Mouse (Mus musculus): Measurements from ENCODE around the gene Fam13a.

Gene Fam13a

DNA sequence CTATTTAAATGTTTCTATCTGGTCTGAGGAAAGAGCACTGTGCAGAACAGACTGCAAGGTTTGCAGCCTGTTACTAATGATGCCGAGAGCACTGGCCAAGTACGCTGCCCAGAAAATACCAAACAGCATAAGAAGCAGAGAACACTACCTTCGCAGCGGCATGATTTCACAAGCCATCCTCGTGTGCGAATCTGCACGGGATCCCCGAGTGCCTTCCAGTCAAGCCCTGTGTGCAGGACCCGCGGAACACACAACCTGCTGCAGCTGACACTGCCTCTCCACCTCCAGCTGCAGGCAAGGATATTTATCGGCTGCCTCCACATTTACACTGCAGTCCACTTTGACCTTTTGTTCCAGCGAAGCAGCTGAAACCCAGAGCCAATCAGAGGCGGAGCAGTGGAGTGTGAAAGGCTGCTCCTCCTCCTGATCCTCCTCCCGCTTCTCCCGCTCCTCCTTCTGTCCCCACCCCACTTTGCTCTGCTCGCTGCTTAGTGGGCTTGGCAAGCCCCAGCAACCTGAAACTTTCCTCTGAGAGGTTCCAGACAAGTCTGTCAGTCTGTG lies at the start of gene Fam13a:
Gene Fam13a (minus strand): TSS at position 386 of the 561 bp plus-strand sequence.
- DNase-seq = peak in 1 of 2 experiments; percentile 12

DNA sequence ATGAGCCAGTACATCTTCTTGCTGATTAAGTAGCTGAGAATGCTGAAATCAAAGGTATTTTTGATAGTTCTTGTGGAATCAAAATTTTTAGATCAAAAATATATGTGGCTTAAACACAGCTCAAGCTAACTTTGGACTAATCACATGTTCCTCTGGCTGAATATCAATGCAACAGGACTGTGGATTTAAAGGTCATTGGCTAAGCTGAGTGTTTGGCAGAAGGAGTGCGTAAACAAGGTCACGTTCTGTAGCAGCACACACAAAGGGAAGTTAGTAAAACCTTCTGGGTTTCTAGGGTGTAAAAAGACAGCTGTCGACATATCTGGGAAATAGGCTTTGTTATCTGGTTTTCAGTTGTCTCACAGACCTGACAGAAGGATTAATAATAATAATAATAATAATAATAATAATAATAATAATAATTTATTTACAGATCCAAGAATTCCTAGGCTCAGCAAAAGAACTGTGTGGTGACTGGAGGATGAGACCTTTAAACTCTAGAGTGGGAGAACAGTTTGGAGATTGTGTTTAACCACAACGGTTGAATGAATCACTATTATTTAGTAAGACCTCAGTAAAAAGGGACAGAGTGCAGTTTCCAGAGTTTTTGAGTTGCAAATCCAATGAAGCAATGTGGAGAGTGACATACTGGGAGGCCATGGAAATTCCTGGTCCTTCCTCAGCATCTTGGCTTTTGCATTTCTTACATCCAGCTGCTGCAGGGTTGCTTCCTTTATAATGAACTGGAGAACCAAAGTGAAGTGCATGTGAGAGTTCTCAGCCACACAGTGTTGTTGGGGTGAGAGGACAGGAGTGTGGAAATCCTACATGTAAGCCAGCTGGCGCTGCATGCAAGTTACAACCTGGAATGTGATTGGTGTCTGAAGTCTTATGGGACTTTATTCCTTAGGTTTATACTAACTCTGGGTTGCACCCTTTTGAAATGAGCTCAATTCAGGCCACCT lies 48.0 kb upstream of the Fam13a start:
- DNase-seq = no peak

DNA sequence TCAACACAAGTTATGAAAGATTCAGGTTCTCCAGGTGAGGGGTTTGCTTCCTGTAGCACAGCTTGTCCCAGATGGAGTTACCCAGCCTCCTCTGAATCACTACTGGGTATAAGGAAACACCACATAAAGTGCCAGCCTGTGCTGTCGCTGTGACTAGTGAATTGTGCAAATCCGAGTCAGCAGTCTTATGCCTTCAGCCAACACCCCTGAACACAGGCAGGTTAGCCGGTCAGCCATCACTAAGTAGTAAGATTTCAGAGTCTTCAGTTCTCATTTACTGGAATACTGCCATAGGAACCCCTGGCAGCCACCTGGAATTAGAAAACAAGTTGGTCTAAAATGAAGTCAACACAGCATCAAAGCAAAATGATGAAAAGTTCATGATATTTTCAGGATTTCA lies 47.3 kb upstream of the Fam13a start:
- no peak for DNase-seq

DNA sequence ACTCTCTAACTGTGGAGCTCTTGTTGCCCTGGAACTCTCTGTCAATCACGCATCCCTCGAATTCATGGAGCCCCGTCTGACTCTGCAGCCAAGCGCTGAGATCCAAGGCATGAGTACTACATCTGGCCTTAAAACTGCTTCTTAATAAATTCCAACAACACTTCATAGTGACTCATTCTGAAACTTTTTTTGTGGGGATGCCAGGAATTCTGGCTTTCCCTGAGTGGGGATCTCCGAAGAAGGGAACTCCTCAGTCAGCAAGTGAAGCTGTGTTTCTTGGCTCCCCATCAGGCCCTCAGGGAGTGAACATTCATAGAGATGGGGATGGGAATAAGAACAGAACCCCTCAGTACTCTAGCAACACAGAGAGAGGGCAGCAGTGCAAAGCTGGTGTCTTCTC lies 43.8 kb upstream of the Fam13a start:
- no peak for DNase-seq

DNA sequence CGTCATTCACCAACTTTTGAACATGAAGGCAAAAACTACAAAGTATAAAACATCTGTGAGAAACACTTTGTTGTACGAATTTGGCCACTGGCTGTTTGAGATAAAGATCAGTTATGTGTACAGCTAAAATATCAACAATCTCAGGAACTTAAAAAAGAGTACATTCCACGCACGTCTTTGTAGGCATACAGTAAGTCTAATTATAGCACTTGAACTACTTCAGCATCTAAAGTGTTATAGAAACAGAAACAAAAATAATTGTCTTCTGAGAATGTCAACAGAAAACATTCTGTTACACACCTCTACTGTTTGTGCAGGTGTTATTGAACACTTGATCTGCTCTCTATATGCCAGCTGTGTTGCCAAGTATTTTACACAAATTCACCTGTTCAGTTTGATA lies 40.1 kb upstream of the Fam13a start:
- no peak for DNase-seq

DNA sequence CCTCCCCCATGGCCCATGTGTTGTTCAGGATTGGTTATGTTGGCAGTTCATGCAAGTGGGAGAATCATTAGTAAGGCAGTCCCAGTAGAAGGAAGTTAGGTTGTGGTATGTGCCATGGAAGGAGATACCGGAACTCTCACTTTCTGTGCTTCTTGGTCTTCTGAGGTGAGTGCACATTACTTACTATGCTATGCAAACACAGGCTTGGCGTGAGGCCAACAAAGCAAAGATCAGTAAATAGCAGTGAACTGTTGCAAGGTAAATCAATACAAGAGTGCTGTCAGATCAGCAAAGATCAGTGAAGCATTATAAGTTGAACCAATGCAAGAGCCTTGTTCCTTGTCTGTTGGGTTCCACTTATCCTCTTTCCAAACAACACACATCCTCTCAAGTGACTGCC lies 28.9 kb upstream of the Fam13a start:
- no peak for DNase-seq

DNA sequence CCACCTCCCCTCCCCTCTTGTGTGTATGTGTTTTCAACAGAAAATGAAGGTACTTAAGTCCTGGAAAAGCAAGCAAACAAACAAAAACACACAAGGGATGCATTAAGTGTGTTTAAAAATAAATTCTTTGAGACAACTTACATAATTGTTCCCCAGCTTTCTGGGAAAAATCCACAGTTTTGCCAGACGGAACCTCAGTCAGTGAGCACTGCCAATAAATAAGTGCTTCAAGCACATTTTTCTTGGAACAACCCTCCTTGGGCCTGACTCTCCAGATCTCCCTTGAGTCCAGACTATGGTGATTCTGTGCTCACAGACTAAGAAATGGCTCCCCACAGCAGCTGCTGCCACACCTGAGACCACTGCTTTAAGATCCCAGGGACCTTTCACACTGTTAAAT lies 15.4 kb upstream of the Fam13a start:
- DNase-seq = no peak

DNA sequence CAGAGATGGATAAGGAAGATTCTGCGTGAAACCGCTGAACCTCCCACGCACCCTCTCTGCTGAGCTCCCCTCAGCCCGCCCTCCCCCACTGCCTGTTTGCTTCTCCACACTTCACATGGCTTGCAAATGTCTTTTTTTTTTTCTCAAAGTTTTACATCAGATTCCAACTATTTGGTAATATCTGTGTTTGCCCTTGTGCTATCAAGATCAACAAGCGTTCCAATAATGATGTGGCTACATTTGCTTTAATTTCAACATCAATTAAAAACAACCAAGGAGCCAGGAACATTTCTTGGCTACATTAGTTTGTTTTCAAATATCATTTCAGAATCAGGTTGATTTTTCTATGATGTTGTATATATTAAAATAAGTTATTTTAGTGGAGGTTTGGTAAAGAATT lies 8.4 kb upstream of the Fam13a start:
- DNase-seq = no peak

DNA sequence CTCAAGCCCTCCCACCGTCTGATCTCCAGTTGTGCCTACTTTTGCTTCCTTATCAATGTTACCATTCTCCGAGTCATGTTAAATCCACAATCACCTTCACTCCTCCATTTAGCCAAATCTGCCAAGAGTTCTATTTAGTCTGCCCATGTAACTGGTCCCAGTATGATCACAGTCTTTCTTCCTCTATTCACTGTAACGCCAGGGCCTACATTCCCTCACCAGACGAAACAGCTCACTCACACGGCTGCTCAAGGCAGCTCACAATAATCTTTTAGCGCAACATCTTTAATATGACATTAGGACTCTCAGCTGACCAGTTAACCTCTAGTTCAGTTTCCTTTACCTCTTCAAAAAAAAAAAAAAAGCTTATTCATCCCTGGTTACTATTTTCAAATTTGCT lies 7.2 kb upstream of the Fam13a start:
- DNase-seq = no peak

DNA sequence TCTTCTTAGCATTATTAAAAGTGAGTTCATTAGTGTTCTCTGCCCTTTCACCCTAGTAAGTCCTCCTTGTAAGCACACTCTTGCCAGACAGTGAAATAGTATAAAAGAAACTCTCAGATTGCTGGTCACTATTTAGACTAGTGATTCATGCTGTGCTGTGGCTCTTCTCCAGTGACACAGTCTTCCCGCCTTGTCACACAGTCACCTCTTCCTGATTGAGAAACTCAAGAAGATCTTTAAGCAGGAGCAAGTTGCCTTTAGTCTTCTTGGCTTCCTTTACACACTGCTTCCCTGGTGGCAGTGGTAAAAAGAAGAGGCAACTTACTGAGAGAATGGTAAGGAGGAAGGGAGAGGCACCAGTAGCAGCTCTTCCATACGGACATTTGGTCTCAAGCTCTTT lies 6.3 kb upstream of the Fam13a start:
- DNase-seq = no peak

DNA sequence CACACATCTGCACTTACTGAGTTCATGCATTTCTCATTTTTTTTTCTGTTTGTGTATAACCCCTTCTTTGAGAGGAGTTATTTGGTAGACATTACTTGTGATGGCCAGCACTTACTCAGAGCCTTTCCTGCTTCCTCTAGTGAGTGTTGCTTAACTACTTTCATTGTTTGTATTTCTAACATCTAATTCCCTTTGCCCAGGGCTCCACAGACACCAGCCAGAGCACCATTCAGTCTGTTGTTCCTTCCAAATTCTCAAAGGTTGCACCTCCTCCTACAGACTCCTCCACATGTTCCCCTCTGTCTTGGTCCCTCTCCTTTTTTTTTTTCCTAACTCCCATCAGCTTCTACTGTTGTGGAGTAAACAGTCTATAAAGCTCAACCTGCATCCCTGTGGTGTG lies 5.7 kb upstream of the Fam13a start:
- DNase-seq = no peak

DNA sequence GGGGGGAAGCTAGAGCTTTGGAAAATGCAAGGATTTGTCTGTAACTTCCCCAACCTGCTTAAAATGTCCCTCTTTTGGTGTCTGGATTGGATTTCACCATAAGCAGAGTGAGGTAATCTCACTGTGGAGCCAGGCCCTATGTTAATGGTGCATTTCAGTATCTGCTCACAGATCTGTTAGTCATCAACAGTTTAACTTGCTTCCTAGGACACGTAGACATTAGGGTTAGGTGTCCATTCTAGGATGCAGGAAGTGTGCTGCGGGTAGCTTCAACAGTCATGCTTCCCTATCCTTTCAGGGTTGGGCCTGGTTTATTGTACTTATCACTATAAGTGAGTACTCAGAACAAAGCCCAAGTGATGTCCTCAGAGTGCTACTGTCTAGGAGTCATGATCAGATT lies 4.5 kb upstream of the Fam13a start:
- no peak for DNase-seq

DNA sequence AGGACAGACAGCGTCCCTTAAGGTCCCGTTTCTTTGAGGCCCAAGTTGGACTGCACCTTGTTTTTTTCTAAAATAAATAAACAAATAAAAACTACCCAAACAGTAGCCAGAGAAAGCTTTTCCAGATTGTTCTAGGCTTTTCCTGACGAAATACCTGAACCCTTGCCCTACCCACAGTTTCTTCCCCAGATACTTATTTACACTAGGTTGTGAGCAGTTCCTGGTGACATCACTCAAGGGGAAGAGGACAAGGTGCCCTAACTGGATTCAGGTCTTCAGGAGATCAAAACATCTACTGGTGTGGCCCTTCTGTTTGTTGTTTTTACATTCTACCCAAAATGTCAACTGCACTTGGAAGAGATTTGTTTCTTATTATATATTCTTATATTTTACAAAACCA lies 457 bp upstream of the Fam13a start:
- DNase-seq = no peak

DNA sequence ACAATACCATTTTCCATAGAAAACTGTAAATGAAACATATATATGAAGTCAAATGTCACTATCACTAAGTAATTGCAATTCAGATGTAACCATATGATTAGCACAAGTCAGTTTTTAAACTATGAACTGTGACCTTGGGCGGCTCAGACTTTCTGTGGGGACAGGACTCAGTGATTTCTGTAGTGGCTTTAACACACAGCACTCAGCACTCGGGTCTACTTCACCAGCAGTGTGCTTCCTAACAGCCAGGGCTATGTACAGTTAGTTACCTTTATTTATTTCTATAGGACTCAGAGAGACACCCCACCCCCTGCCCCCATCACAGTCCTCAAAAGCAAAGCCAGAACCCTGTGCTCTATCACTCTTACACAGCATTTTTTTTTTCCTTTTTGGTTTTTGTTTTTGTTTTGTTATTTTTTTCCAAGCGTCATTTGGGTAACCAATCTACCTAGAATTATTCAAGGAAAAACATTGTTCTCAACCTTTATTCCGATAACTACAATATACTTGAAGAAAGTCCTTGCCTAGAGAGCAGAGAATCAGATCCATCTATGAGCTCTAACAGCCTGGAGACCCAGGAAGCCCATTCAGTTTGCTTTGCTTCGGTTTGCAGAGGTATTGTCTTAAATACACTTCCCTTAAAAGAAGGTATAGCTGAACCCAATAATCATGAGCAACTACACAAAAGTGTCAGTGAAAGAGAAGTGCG lies 740 bp downstream of the Fam13a start:
- no peak for DNase-seq

DNA sequence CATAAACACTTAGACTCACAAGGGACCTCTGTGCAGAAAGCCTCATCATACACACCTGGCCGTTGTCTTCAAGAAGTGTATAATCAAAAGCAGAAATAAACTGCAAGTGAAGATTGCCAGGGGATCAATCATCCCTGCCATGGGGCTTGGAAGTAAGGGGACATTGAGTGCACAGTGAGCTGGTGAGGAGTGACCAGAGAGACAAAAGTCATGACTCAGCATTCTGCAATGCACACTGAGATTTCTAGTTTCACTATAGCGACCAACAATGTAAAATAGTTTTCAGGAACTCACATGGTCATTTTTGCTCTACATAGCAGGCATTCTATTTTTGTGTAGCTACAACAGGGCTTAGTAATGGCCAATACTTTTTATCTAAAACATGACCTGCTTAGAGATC lies 1.7 kb downstream of the Fam13a start:
- no peak for DNase-seq

DNA sequence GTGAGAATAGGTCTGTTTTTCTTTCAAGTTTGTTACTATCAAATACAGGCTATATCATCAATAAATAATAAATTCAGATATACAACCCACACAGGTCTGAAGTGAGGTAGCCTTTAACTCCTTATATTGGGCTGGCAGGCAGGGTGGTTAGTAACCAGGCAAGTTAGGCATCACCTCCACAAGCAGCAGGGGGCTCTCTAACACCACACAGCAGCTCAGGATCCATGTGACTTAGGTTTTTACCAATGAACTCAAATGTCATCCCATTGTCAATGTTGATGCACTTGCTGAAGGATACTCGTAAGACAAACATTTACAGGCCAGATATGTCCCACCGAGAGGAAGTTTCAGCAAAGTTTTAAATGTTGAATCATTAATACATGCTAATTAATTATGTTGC lies 4.0 kb downstream of the Fam13a start:
- DNase-seq = peak; percentile 50 to 55

DNA sequence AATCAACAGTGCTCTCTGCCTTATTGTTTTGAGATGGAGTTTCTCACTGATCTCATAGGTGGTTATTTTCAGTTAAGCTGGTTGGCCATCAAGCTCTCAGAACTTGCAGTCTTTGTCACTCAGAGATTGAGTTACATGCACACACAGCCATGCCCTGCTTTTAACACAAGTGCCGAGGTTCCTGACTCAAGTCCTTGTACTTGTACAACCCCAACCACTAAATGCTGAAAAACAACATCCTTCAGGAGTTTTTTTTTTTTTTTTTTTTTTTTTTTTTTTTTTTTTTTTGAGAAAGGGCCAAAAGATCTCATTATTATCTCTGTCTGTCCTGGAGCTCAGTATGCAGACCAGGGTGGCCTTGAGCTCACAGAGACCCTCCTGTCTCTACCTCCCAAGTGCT lies 4.5 kb downstream of the Fam13a start:
- DNase-seq = no peak

DNA sequence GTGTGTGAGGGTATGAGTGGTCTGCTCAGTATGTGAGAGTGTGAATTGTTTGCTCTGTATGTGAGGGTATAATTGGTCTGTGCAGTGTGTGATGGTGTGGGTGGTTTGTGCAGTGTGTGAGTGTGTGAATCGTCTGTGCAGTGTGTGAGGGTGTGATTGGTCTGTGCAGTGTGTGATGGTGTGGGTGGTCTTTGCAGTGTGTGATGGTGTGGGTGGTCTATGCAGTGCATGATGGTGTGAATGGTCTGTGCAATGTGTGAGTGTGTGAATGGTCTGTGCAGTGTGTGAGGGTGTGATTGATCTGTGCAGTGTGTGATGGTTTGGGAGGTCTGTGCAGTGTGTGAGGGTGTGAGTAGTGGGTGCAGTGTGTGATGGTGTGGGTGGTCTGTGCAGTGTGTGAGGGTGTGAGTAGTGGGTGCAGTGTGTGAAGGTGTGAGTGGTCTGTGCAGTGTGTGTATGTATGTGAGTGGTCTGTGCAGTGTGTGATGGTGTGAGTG lies 8.0 kb downstream of the Fam13a start:
- no peak for DNase-seq

DNA sequence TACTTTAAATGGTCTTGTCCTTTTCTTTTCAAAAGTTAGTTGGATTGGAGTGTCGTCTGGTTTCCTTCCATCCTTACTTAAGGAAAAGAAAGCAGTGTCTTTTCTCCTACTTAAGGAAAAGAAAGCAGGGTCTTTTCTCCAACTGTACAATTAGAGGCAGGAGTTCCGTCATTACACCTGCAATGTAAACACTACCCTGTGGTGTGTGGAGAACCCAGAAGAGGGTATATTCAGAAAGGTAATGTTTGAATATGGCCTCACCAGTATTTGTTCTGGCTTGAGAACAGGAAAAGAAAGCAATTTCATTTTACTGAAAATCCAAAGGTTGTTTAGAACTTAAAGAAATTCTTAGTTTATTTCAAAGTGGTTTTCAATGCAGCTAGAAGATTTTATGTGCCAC lies 9.6 kb downstream of the Fam13a start:
- DNase-seq = no peak

DNA sequence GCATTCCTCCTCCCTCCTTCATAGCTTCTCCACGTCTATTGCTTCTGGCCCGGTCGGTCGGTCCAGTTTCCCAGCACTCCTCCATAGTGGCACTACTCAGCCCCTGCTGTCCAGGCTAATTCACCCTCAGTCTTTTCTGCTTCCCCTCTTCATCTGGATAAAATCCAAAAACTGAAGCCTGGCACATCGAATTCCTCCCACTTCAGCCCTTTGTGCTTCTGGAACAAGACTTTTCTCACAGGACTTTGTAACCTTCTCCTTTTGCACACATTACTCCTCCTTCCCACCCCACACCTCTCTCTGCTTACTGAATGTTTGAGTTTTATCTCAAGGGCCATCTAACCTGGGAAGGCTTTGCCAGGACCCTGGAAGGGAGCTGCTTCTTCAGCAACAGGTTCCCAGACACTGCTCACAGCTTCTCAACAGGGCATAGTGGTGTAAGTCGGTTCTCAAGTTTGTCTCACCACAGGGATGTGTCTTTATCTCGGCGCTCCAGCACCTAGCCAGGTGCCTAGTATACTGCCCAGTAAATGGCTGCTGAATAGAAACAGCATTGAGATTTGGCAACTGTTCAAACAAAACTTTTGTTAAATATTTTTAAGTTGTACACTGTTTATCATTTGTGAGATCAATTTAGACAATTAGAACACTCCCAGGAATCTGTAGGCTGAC lies 10.1 kb downstream of the Fam13a start:
- DNase-seq = no peak

DNA sequence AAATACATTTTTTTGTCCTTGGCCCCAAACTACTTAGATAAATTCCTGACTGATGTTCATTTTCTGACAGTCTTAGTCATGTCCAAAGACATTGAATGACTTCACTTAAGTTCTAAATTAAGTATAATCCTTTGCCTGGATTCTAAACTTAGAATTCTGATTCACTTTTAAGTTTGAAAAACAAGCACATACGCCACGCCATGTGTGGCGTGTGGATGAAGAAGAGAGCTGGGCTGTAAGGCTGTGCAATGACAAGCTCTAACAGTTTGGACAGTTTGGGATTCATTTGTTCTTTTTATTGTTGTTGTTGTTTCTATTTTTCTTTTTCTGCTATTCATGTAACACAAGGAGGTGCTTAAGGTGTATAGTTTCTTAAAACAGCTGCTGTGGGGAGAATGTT lies 13.6 kb downstream of the Fam13a start:
- DNase-seq = no peak

DNA sequence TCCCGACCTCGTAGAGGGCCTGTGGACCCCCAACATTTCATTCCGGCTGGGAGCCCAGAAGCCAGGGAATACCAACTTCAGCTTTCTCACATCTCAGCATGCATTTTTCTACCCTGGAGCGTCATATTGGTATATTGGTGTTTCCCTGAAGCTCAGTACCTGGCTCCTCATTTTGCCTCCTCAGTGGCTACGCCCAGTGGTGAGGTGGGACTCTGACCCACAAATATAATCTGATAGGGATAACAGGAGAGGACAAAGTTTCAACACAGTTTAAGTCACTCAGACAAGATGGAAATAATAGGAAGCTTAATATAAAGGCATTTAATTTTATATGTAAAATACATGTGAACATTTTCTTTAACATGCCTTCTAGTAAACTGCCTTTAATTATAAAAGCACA lies 19.7 kb downstream of the Fam13a start:
- no peak for DNase-seq

DNA sequence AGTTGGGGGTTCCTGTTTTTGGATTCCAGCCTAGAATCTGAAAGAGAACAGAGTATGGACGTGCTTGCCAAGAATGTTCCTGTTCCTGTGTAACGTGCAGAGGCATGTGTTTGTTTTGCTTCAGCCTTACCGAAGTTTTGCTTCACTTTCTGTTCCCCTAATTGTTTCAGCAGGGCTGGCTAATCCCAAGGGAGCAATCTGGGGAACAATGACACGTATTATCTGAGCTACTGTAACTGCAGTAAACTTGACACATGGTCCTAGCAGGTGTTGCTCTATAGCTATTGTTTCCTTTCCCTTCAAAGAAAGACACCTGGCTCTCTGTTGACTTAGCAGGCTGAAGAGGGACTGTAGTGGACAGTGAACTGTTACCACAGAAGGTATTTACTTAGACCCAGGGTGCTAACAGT lies 25.3 kb downstream of the Fam13a start:
- DNase-seq = peak; percentile 51 to 61
